Mouse (Mus musculus): ENCODE data around the gene Bmi1.

Bmi1 gene

GRCm38 (mm10) chr2:18731718-18732117 lies 54.9 kb downstream of the Bmi1 start:
- DNase-seq: no peak

DNA sequence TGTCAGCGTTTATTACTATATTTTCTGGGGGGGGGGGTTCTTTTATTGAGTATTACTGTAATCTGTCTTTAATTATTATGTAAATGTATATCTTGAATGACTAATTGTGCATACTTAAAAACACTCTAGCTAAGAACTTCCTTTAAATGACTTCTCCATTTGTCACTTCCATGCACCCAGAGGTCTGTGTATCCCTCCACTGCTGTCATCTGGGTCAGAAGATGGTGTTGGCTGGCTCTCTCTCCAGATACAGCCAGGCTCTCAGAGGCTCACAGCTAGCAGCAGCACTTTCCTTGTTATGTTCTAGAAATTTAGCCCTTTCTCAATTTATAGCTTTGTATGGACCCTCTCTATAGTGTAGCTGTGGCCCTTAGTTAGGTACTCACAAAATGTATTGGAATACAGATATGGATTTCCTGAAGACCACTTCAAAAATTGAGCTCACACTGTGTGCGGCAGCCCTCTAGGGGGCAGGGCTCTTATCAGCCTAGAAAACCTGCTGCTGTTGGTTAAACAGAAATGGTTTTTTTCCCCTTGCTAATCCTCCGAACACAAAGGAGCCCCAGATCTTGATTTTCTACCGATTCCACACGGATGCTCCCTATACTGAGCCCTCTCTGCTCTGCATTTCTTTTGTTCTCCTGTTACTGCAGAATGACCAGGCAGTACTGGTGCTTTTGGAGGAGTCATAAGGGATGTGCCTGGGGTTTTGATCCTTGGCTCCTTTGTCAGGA lies 57.7 kb downstream of the Bmi1 start:
- no peak for DNase-seq
